Mouse (Mus musculus): ENCODE results near the gene S100a16.

GRCm38 (mm10) chr3:90535446-90535845 lies 1.6 kb upstream of the S100a16 start:
- TF ChIP-seq CTCF (IDR thresholded peaks at IDR 0.05; ENCODE audit: borderline replicate concordance, insufficient read depth, low read depth, low read length) (no peak), POLR2A (IDR thresholded peaks at IDR 0.05; ENCODE audit: borderline replicate concordance, insufficient read depth, low read length) (no peak)

Data from cerebellum, adult 2 months (tissue).